Mouse (Mus musculus) E14TG2a.4 (cell line): ENCODE results near the gene Olfr1381.
A peak's percentile ranks its signal among the peaks of the same experiment; 100 is the strongest.
"Not testable (repeated sequence)": the region's sequence is repeated elsewhere in the genome, so short reads cannot be mapped to it uniquely, and the experiment has no call there.

Experiments used
- H3K27me3 ChIP-seq: 2 replicates; pipeline ENCODE4 v1.6.1; 2014; ENCODE audit warnings: low read length, control low read depth; ENCODE audit not compliant: insufficient read depth
- H3K36me3 ChIP-seq: 2 replicates; pipeline ENCODE4 v1.6.1; 2014; ENCODE audit warnings: low read length, control low read depth; ENCODE audit not compliant: insufficient read depth
- H3K4me1 ChIP-seq: replicated peaks from 2 replicates; pipeline ENCODE4 v1.6.1; 2014; ENCODE audit warnings: low read depth, low read length, control low read depth
- H3K4me3 ChIP-seq: replicated peaks from 2 replicates; pipeline ENCODE4 v1.5.1; 2014; ENCODE audit warnings: mild to moderate bottlenecking, low read length
- H3K9me3 ChIP-seq: 2 replicates; pipeline ENCODE4 v1.6.1; 2014; ENCODE audit warnings: low read length, control low read depth
- CTCF ChIP-seq: conservative IDR thresholded peaks from 2 replicates; pipeline ENCODE4 v1.5.1; 2014; ENCODE audit warnings: low read length
- NANOG ChIP-seq: IDR thresholded peaks from 2 replicates; pipeline ENCODE4 v1.6.1; 2014; ENCODE audit warnings: borderline replicate concordance, low read length, mixed read lengths
- POU5F1 ChIP-seq: IDR thresholded peaks from 2 replicates; pipeline ENCODE4 v1.6.1; 2014; ENCODE audit warnings: low read length, borderline replicate concordance

Gene Olfr1381

GRCm38 (mm10) chr11:49590213-49590612, 47.0 kb downstream of the Olfr1381 start:
- TF ChIP-seq NANOG (no peak), POU5F1 (no peak), CTCF (no peak)
- Histone ChIP-seq H3K4me1 (peaks cover 9% of the 10 kb centered on the region), H3K36me3 (no peaks in the 10 kb centered on the region), H3K4me3 (peak overlapping the region; percentile 51), H3K9me3 (no peaks in the 10 kb centered on the region), H3K27me3 (peaks cover 21% of the 10 kb centered on the region)

- H3K27me3 ChIP-seq, H3K36me3 ChIP-seq, H3K9me3 ChIP-seq, H3K4me3 ChIP-seq, H3K4me1 ChIP-seq: not testable (repeated sequence)
Measured at GRCm38 (mm10) chr11:49597149-49597548, 53.9 kb downstream of the Olfr1381 start.
